Mouse (Mus musculus): ENCODE results near the gene Dok1.

- TF ChIP-seq POLR2A (IDR thresholded peaks at IDR 0.05; ENCODE audit: control insufficient read depth, extremely low read depth, insufficient read depth, low read length, poor library complexity) (no peak), CTCF (IDR thresholded peaks at IDR 0.05; ENCODE audit: borderline replicate concordance, control insufficient read depth, extremely low read depth, insufficient read depth, low read length, poor library complexity) (0 out of 2 replicates have a peak, but pooled peaks have one; percentile 29)
These were observed 21.7 kb upstream of the Dok1 start, which contains the start of gene Htra2 for GRCm38 (mm10) chr6:83054871-83055431.

Measured in thymus, adult 2 months (tissue).